Mouse (Mus musculus): ENCODE measurements around the gene Polq.
"Not testable (repeated sequence)": the region's sequence is repeated elsewhere in the genome, so short reads cannot be mapped to it uniquely, and the experiment has no call there.

The Polq gene

GRCm38 (mm10) chr16:37108763-37109162, 97.2 kb downstream of the Polq start:
- no peak for DNase-seq

DNA sequence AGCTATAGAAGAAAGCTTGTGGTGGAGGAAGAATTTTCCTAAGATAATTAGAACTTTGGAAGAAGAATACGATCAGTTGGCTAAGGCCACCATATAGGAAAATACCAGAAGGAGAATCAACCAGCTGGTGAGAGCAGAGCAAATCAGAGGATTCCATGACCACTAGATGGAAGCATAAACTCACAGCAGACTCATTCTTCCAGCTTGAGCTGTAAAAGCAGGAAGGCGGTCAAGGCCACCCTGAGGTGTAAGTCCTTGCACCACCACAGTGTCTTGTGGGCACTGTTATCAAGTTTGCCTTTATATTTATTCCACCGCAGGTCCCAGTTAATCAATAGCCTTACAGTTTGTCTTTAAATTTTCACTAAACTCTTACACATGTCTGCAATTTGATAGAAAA, 97.7 kb downstream of the Polq start:
- DNase-seq: peak; percentile 51

DNA sequence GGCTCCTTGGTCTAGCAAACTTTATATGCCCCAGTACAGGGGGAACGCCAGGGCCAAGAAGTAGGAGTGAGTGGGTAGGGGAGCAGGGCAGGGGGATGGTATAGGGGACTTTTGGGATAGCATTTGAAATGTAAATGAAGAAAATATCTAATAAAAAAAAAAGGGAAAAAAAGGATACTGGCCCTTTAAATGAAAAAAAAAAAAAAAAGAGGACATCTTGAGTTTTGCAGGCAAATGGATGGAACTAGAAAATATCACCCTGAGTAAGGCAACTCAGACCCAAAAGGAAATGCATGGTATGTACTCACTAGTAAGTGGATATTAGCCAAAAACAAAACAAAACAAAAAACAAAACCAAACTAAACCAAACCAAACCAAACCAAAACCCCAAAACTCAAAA, 113.6 kb downstream of the Polq start:
- DNase-seq: not testable (repeated sequence)
